Comparison of ENCODE assay signal across 8 mouse cellular contexts in the genomic region with DNA sequence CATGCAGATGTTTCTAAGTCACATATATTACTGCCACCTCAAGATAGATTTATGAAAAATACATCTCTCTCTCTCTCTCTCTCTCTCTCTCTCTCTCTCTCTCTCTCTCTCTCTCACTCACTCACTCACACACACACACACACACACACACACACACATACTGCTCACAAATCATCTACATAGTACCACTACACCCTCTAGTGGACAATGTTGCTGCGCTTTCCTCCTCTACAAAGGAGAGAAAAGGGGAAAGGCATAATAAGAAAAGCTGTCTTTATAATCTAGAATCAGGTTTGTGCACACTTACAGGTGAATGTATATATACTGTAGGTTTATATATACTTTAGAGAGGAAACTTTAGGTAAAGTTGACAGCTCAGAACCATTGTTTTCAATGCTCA. TPM values are rescaled to one million over a fixed set of nuclear protein-coding genes. Genes with fewer than 3 reads are reported as not detected.
DNase-seq lines count a peak whose midpoint lies in the region; ATAC-seq and TF ChIP-seq lines count a peak whose summit lies in the region.

No protein-coding gene starts in this region.

- no peaks in the 10 kb centered on the region; the same call in 1 of the 2 replicates for H3K4me1 ChIP-seq in heart, adult 2 months (ENCODE audit: control insufficient read depth, insufficient read depth, low read length)
- H3K4me1 ChIP-seq in heart, embryonic 12.5 days (replicated peaks), result no peaks in the 10 kb centered on the region; the same call in 1 of the 2 replicates
- no peaks in the 10 kb centered on the region for H3K4me1 ChIP-seq in midbrain, embryonic 16.5 days (ENCODE audit: control insufficient read depth, insufficient read depth, low read length)

- peak; percentile 43 for TF ChIP-seq CTCF in heart, adult 2 months (IDR thresholded peaks at IDR 0.05)

- no peak for ATAC-seq in heart, embryonic 12.5 days (ENCODE audit: insufficient number of reproducible peaks, low FRiP score)
- ATAC-seq in midbrain, embryonic 16.5 days, result peak; percentile 63; the same call in 1 of the 2 replicates

- DNase-seq in heart, adult 2 months, result no peak
- DNase-seq in ovary, postnatal 14 days (ENCODE audit: low spot score), result peak; percentile 11
- no peak for DNase-seq in ovary, adult 18-20 months (ENCODE audit: low spot score)
- DNase-seq in forelimb bud, embryonic 11.5 days (ENCODE audit: low read depth, low spot score), result peak; percentile 32
- no peak for DNase-seq in natural killer cell, adult 2 months (ENCODE audit: low spot score in 2 of 2)
- no peak for DNase-seq in MN1 (ENCODE audit: low spot score)

- H3K36me3 ChIP-seq in heart, adult 2 months (ENCODE audit: control insufficient read depth, insufficient read depth, low read length), result no peaks in the 10 kb centered on the region
- no peaks in the 10 kb centered on the region for H3K36me3 ChIP-seq in heart, embryonic 12.5 days
- no peaks in the 10 kb centered on the region for H3K36me3 ChIP-seq in midbrain, embryonic 16.5 days (ENCODE audit: control insufficient read depth, insufficient read depth, low read length)

- TF ChIP-seq POLR2A in heart, adult 2 months (IDR thresholded peaks at IDR 0.05; ENCODE audit: insufficient read depth, low read depth, low read length), result no peak

- no peak for TF ChIP-seq EP300 in heart, adult 2 months (IDR thresholded peaks at IDR 0.05; ENCODE audit: insufficient read depth, low read depth, low read length)

- H3K9ac ChIP-seq in heart, adult 2 months (ENCODE audit: low read depth, low read length), result no peak overlapping the region
- no peak overlapping the region for H3K9ac ChIP-seq in heart, embryonic 12.5 days
- H3K9ac ChIP-seq in midbrain, embryonic 16.5 days (ENCODE audit: low read depth, low read length), result no peak overlapping the region

- intact Hi-C loops in heart, adult 2 months (cut with DNase I), result loop anchor here (5.0 kb wide), 1 partner anchor 120 kb away; no protein-coding TSS in a partner anchor

- H3K4me3 ChIP-seq in heart, adult 2 months, result no peak overlapping the region
- no peak overlapping the region for H3K4me3 ChIP-seq in heart, embryonic 12.5 days
- no peak overlapping the region for H3K4me3 ChIP-seq in midbrain, embryonic 16.5 days (ENCODE audit: low read depth, low read length)

- H3K79me2 ChIP-seq in heart, adult 2 months (replicated peaks; ENCODE audit: control insufficient read depth, insufficient read depth, low read length), result no peaks in the 10 kb centered on the region

- H3K27me3 ChIP-seq in heart, adult 2 months (ENCODE audit: control insufficient read depth, insufficient read depth, low read length), result no peaks in the 10 kb centered on the region
- H3K27me3 ChIP-seq in heart, embryonic 12.5 days (replicated peaks), result no peaks in the 10 kb centered on the region
- H3K27me3 ChIP-seq in midbrain, embryonic 16.5 days (ENCODE audit: control insufficient read depth, insufficient read depth, low read depth, low read length), result no peaks in the 10 kb centered on the region

- H3K4me2 ChIP-seq in heart, embryonic 12.5 days, result no peak overlapping the region
- no peak overlapping the region for H3K4me2 ChIP-seq in midbrain, embryonic 16.5 days (ENCODE audit: low read length)

- no peak overlapping the region for H3K27ac ChIP-seq in heart, adult 2 months
- no peak overlapping the region for H3K27ac ChIP-seq in heart, embryonic 12.5 days (ENCODE audit: poor library complexity, severe bottlenecking)
- no peak overlapping the region for H3K27ac ChIP-seq in midbrain, embryonic 16.5 days (ENCODE audit: low read length)

- no peaks in the 10 kb centered on the region for H3K9me3 ChIP-seq in heart, embryonic 12.5 days (replicated peaks)
- H3K9me3 ChIP-seq in midbrain, embryonic 16.5 days (replicated peaks; ENCODE audit: control insufficient read depth, low read length, poor library complexity, severe bottlenecking), result no peaks in the 10 kb centered on the region

- WGBS in heart, adult 2 months, result 18% methylated on average over 1 of the region's 1 CpGs
- 14% methylated on average over 1 of the region's 1 CpGs for WGBS in heart, embryonic 12.5 days
- WGBS in midbrain, embryonic 16.5 days, result 17% methylated on average over 1 of the region's 1 CpGs

RNA-seq across cellular contexts. Expression of gene Tma16, which starts 43.6 kb away (rescaled TPM):
- total RNA-seq in heart, adult 2 months (2021), result 1 to 10 TPM; 3.7 to 3.9 TPM
- polyA plus RNA-seq in heart, adult 2 months (2012; rRNA removed), result 1.6 and 2.2 TPM in 2 replicates
- 7.8 and 8.1 TPM in 2 replicates for polyA plus RNA-seq in heart, embryonic 12.5 days (2016; fragmentation: Nextera tagmentation; extraction: Ambion mirVana)
- 10.6 and 11.4 TPM in 2 replicates for polyA plus RNA-seq in midbrain, embryonic 16.5 days (2015; fragmentation: Nextera tagmentation; extraction: Ambion mirVana)

Comparison
In these comparisons a context has a peak if more than half of its experiments do, and no peak if none do; other contexts are left out.
1. DNase-seq: peak in ovary, postnatal 14 days (single experiment) and forelimb bud, embryonic 11.5 days (single experiment); none in heart, adult 2 months (0 of 2), ovary, adult 18-20 months (single experiment), natural killer cell, adult 2 months (0 of 2) and MN1 (single experiment).